Mouse (Mus musculus) CH12.LX (cell line): Measurements from ENCODE around the gene Kif11.

Experiments
- CTCF ChIP-seq, 2 experiments: IDR thresholded peaks in 1 of 2; conservative IDR thresholded peaks in 1 of 2; 2 replicates each; pipeline ENCODE4 v1.5.1; 2011 to 2012; ENCODE audit warnings: low read depth in 2 of 2, low read length in 2 of 2, improper control_type of control experiment in 1 of 2, inconsistent platforms in 1 of 2, mild to moderate bottlenecking in 1 of 2, moderate library complexity in 1 of 2
- E2F4 ChIP-seq: IDR thresholded peaks from 2 replicates; pipeline ENCODE4 v1.6.1; 2011; ENCODE audit warnings: low read depth, low read length, improper control_type of control experiment; ENCODE audit not compliant: insufficient replicate concordance
- EP300 ChIP-seq: IDR thresholded peaks from 2 replicates; pipeline ENCODE4 v1.6.1; 2011; ENCODE audit warnings: low read length, improper control_type of control experiment
- NELFE ChIP-seq: IDR thresholded peaks from 2 replicates; pipeline ENCODE4 v1.6.1; 2011; ENCODE audit warnings: low read depth, low read length, improper control_type of control experiment
- NRF1 ChIP-seq: IDR thresholded peaks from 2 replicates; pipeline ENCODE4 v1.6.1; 2014; ENCODE audit warnings: low read depth, mild to moderate bottlenecking, inconsistent platforms, low read length, improper control_type of control experiment, moderate library complexity
- POLR2A ChIP-seq: IDR thresholded peaks from 2 replicates; pipeline ENCODE4 v1.6.1; 2011; ENCODE audit warnings: low read depth, mild to moderate bottlenecking, improper control_type of control experiment, low read length
- POLR2AphosphoS2 ChIP-seq: IDR thresholded peaks from 2 replicates; pipeline ENCODE4 v1.6.1; 2011; ENCODE audit warnings: low read depth, low read length, improper control_type of control experiment
- SIN3A ChIP-seq: IDR thresholded peaks from 2 replicates; pipeline ENCODE4 v1.6.1; 2012; ENCODE audit warnings: low read length, improper control_type of control experiment, inconsistent platforms

DNA sequence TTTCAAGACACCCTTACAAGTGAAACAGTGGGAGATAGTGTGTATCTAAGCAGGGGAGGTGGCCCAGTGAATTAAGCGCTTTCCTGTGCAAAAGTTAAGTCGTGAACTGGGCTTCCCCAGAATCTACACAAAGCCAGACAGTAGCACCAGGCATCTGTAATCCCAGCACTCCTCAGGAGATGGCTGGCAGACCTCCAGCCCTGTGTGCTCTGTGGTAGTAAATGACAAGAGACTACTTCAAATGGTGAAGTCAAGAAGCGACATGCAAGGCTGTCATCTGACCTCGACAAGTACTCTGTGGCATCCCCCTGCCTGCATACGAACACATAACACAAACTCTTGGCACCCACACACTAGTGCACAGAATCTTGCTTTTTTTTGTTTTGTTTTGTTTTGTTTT, 49.0 kb upstream of the Kif11 start:
- no peak for TF ChIP-seq E2F4
- TF ChIP-seq CTCF (conservative IDR thresholded peaks at IDR 0.05 in 1 of 2, IDR thresholded peaks at IDR 0.05 in 1 of 2; ENCODE audit: low read depth in 2 of 2, low read length in 2 of 2): no peak
- no peak for TF ChIP-seq NELFE
- no peak for TF ChIP-seq SIN3A
- TF ChIP-seq POLR2A: no peak
- no peak for TF ChIP-seq EP300
- no peak for TF ChIP-seq NRF1
- TF ChIP-seq POLR2AphosphoS2: no peak
